Mouse (Mus musculus) embryonic facial prominence, embryonic 10.5 days (tissue): ENCODE measurements around the gene Cgn. TPM values are rescaled to one million over a fixed set of nuclear protein-coding genes. Genes with fewer than 3 reads are reported as not detected.
"Not testable (repeated sequence)": the region's sequence is repeated elsewhere in the genome, so short reads cannot be mapped to it uniquely, and the experiment has no call there.

ENCODE experiments used
- DNase-seq: peaks from one replicate; pipeline ENCODE4 v3.0.0-alpha.2; 2017; ENCODE audit warnings: low spot score
- H3K27ac ChIP-seq: fragments of 300-500 bp; sonication (generic); replicated peaks from 2 replicates; pipeline ENCODE4 v1.5.1; 2016; ENCODE audit warnings: mild to moderate bottlenecking
- H3K27me3 ChIP-seq: fragments of 300-500 bp; sonication (generic); replicated peaks from 2 replicates; pipeline ENCODE4 v1.6.1; 2016; ENCODE audit warnings: low read depth, mild to moderate bottlenecking; ENCODE audit not compliant: poor library complexity, severe bottlenecking
- H3K36me3 ChIP-seq: fragments of 300-500 bp; sonication (generic); replicated peaks from 2 replicates; pipeline ENCODE4 v1.6.1; 2016; ENCODE audit warnings: mild to moderate bottlenecking, moderate library complexity
- H3K4me1 ChIP-seq: fragments of 300-500 bp; sonication (generic); 2 replicates; pipeline ENCODE4 v1.6.1; 2016
- H3K4me3 ChIP-seq: fragments of 300-500 bp; sonication (generic); 2 replicates; pipeline ENCODE4 v1.5.1; 2016; ENCODE audit warnings: mild to moderate bottlenecking, moderate library complexity
- H3K9me3 ChIP-seq: fragments of 300-500 bp; sonication (generic); 2 replicates; pipeline ENCODE4 v1.6.1; 2016; ENCODE audit warnings: mild to moderate bottlenecking
- WGBS: fragments of 180-500 bp; shearing (Covaris S2); methylation state at CpG from one replicate; pipeline ENCODE4 v1.1.7; 2016; 5-methylcytosine and 5-hydroxymethylcytosine counted together
- polyA plus RNA-seq: library from polyadenylated mRNA; unstranded; fragments of >200 nt; fragmentation: Nextera tagmentation; extraction: Ambion mirVana; gene quantifications from 2 replicates; pipeline ENCODE4 v1.2.1, GENCODE M21; 2016

The Cgn gene
- polyA plus RNA-seq, 1 experiment from 2014 or later, result 10.8 TPM

GRCm38 (mm10) chr3:94785958-94786357, 334 bp downstream of the Cgn start:
- Histone ChIP-seq H3K4me3 (peak overlapping the region; percentile 68), H3K36me3 (no peaks in the 10 kb centered on the region), H3K4me1 (peaks cover 42% of the 10 kb centered on the region), H3K9me3 (no peaks in the 10 kb centered on the region), H3K27me3 (peaks cover 41% of the 10 kb centered on the region), H3K27ac (peak overlapping the region; percentile 85; the same call in 1 of the 2 replicates)
- DNase-seq, result peak; percentile 33
- WGBS, result 2% methylated on average over 14 of the region's 14 CpGs

- Histone ChIP-seq H3K9me3 (no peaks in the 10 kb centered on the region), H3K36me3 (0 out of 2 replicates have a peak, but pooled peaks cover 1% of the 10 kb centered on the region), H3K4me3 (peak overlapping the region; percentile 25), H3K4me1 (peaks cover 42% of the 10 kb centered on the region), H3K27me3 (peaks cover 37% of the 10 kb centered on the region), H3K27ac (peak overlapping the region; percentile 67)
- DNase-seq, result no peak
- WGBS, result 32% methylated on average over 5 of the region's 5 CpGs
Measured at GRCm38 (mm10) chr3:94784171-94784701, 2.1 kb downstream of the Cgn start.

GRCm38 (mm10) chr3:94783462-94783931, 2.8 kb downstream of the Cgn start:
- H3K9me3 ChIP-seq, result no peaks in the 10 kb centered on the region
- no peak for DNase-seq
- H3K4me1 ChIP-seq, result peaks cover 42% of the 10 kb centered on the region
- no peak overlapping the region for H3K4me3 ChIP-seq
- 38% methylated on average over 5 of the region's 5 CpGs for WGBS
- H3K27me3 ChIP-seq, result peaks cover 37% of the 10 kb centered on the region
- H3K36me3 ChIP-seq, result 0 out of 2 replicates have a peak, but pooled peaks cover 3% of the 10 kb centered on the region
- peak overlapping the region; percentile 27; the same call in 1 of the 2 replicates for H3K27ac ChIP-seq

GRCm38 (mm10) chr3:94782936-94783335, 3.4 kb downstream of the Cgn start:
- Histone ChIP-seq H3K4me3 (no peak overlapping the region), H3K9me3 (no peaks in the 10 kb centered on the region), H3K4me1 (peaks cover 42% of the 10 kb centered on the region), H3K27ac (no peak overlapping the region), H3K27me3 (peaks cover 32% of the 10 kb centered on the region), H3K36me3 (0 out of 2 replicates have a peak, but pooled peaks cover 6% of the 10 kb centered on the region)
- 74% methylated on average over 4 of the region's 4 CpGs for WGBS
- no peak for DNase-seq

- 11% methylated on average over 3 of the region's 3 CpGs for WGBS
Measured at GRCm38 (mm10) chr3:94781356-94781755, 4.9 kb downstream of the Cgn start.

GRCm38 (mm10) chr3:94775886-94776285, 10.4 kb downstream of the Cgn start:
- Histone ChIP-seq H3K4me1 (no peaks in the 10 kb centered on the region), H3K9me3 (no peaks in the 10 kb centered on the region), H3K4me3 (no peak overlapping the region), H3K27me3 (no peaks in the 10 kb centered on the region), H3K36me3 (peaks cover 18% of the 10 kb centered on the region), H3K27ac (no peak overlapping the region)
- WGBS, result 84% methylated on average over 7 of the region's 7 CpGs
- DNase-seq, result no peak

More at GRCm38 (mm10) chr3:94781356-94781755, 4.9 kb downstream of the Cgn start:
- DNase-seq, result no peak
- Histone ChIP-seq H3K4me1 (peaks cover 31% of the 10 kb centered on the region), H3K27me3 (peaks cover 23% of the 10 kb centered on the region), H3K4me3 (no peak overlapping the region), H3K27ac (no peak overlapping the region), H3K36me3 (0 out of 2 replicates have a peak, but pooled peaks cover 8% of the 10 kb centered on the region), H3K9me3 (no peaks in the 10 kb centered on the region)

- Histone ChIP-seq H3K9me3 (no peaks in the 10 kb centered on the region), H3K27ac (no peak overlapping the region), H3K36me3 (peaks cover 15% of the 10 kb centered on the region), H3K4me1 (no peaks in the 10 kb centered on the region), H3K4me3 (no peak overlapping the region), H3K27me3 (no peaks in the 10 kb centered on the region)
- no peak for DNase-seq
- WGBS, result 82% methylated on average over 11 of the region's 11 CpGs
Measured at GRCm38 (mm10) chr3:94774039-94774438, 12.3 kb downstream of the Cgn start.

- not testable (repeated sequence) for H3K4me1 ChIP-seq, H3K27ac ChIP-seq, H3K36me3 ChIP-seq, H3K4me3 ChIP-seq, H3K9me3 ChIP-seq, H3K27me3 ChIP-seq, DNase-seq
- 53% methylated on average over 8 of the region's 8 CpGs for WGBS
Measured at GRCm38 (mm10) chr3:94765456-94765855, 20.8 kb downstream of the Cgn start.

- not testable (repeated sequence) for H3K27ac ChIP-seq, DNase-seq, H3K27me3 ChIP-seq, H3K36me3 ChIP-seq, H3K4me3 ChIP-seq, H3K4me1 ChIP-seq, H3K9me3 ChIP-seq
- 59% methylated on average over 5 of the region's 5 CpGs for WGBS
Measured at GRCm38 (mm10) chr3:94764545-94765292, 21.6 kb downstream of the Cgn start.

GRCm38 (mm10) chr3:94758427-94758826, 27.9 kb downstream of the Cgn start:
- WGBS, result 49% methylated on average over 4 of the region's 9 CpGs
- H3K27ac ChIP-seq, H3K4me1 ChIP-seq, H3K9me3 ChIP-seq, DNase-seq, H3K36me3 ChIP-seq, H3K4me3 ChIP-seq: not testable (repeated sequence)
- H3K27me3 ChIP-seq, result peaks cover 16% of the 10 kb centered on the region; the same call in 1 of the 2 replicates

GRCm38 (mm10) chr3:94758056-94758409, 28.3 kb downstream of the Cgn start:
- H3K9me3 ChIP-seq, H3K4me1 ChIP-seq, DNase-seq, H3K27ac ChIP-seq, H3K36me3 ChIP-seq: not testable (repeated sequence)
- peak overlapping the region; percentile 48 for H3K4me3 ChIP-seq
- under 1% methylated on average over 23 of the region's 31 CpGs for WGBS
- peaks cover 16% of the 10 kb centered on the region; the same call in 1 of the 2 replicates for H3K27me3 ChIP-seq

GRCm38 (mm10) chr3:94757251-94758055, 28.8 kb downstream of the Cgn start:
- peak; percentile 22 for DNase-seq
- H3K4me3 ChIP-seq, result peak overlapping the region; percentile 54

More at GRCm38 (mm10) chr3:94757251-94758055, 28.8 kb downstream of the Cgn start:
- not testable (repeated sequence) for H3K36me3 ChIP-seq, H3K4me1 ChIP-seq, H3K9me3 ChIP-seq, H3K27ac ChIP-seq
- WGBS, result 6% methylated on average over 28 of the region's 47 CpGs
- H3K27me3 ChIP-seq, result peaks cover 16% of the 10 kb centered on the region; the same call in 1 of the 2 replicates
